Mouse (Mus musculus) ES-E14 (cell line): Measurements from ENCODE around the gene Ankle1.

Source experiments
- CHD2 ChIP-seq: IDR thresholded peaks from 2 replicates; pipeline ENCODE4 v1.6.1; 2014; ENCODE audit warnings: mild to moderate bottlenecking, low read depth, low read length, inconsistent platforms
- HCFC1 ChIP-seq: IDR thresholded peaks from 2 replicates; pipeline ENCODE4 v1.6.1; 2012; ENCODE audit warnings: low read length, inconsistent platforms, borderline replicate concordance; ENCODE audit not compliant: insufficient read depth

DNA sequence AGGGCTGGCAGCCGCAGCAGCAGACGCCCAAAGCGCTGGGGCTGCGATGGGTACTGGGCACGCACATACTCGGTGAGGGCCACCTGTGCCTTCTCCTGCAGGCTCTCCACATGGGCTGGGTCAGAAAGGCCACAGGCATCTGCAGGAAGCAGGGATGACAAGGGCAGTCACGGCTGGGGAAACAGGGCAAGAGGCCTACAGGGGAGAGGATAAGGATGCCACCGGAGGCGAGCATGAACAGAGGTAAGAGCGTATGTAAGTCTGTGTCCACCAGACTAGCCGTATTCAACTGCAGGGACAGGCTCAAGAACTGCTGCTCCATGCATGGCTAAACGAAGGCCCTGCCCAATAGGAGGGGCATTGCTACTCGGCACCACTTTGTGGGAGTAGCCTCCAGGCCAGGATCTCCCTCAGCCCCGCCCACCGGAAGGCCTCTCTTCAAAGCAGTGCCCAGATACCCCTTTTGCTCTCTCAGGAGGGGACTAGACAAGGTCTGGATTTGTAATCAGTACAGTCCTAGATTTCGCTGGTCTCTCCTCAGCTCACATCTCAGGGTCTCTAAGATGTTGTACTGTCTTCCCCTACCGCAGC lies 31.1 kb upstream of the Ankle1 start:
- TF ChIP-seq HCFC1 = no peak
- no peak for TF ChIP-seq CHD2
